Mouse (Mus musculus) lung, adult 2 months (tissue): ENCODE measurements at regions not wholly inside any gene's neighbourhood (a gene's known extent, or its start where the extent isn't known, plus 50 kb on each side); places are given as distances from the start of the nearest gene placed in this dataset.
"Not testable (repeated sequence)": the region's sequence is repeated elsewhere in the genome, so short reads cannot be mapped to it uniquely, and the experiment has no call there.

Experiments used
- DNase-seq: peaks from one replicate; pipeline ENCODE4 v3.0.0; 2022
- H3K4me1 ChIP-seq: fragments of 200-500 bp; 2 replicates; pipeline ENCODE4 v1.6.1; 2011; ENCODE audit warnings: low read length; ENCODE audit not compliant: control insufficient read depth, insufficient read depth
- H3K4me3 ChIP-seq: fragments of 200-500 bp; replicated peaks from 2 replicates; pipeline ENCODE3; 2011; ENCODE audit warnings: low read depth, mild to moderate bottlenecking, control low read depth, low read length; ENCODE audit errors: extremely low read depth
- CTCF ChIP-seq: fragments of 200-500 bp; IDR thresholded peaks from 2 replicates; pipeline ENCODE4 v1.5.1; 2011; ENCODE audit warnings: mild to moderate bottlenecking, low read length, control low read depth; ENCODE audit not compliant: insufficient read depth
- POLR2A ChIP-seq: fragments of 200-500 bp; IDR thresholded peaks from 2 replicates; pipeline ENCODE4 v1.6.1; 2011; ENCODE audit warnings: low read depth, mild to moderate bottlenecking, control low read depth, low read length, borderline replicate concordance; ENCODE audit errors: extremely low read depth
- WGBS: fragments of 180-500 bp; shearing (Covaris S2); methylation state at CpG from one replicate; pipeline ENCODE4 v1.1.7; 2018; 5-methylcytosine and 5-hydroxymethylcytosine counted together

GRCm38 (mm10) chr2:147968671-147969070, 78.1 kb downstream of the Foxa2 start:
- H3K4me3 ChIP-seq: no peak overlapping the region
- TF ChIP-seq CTCF (no peak), POLR2A (no peak)
- peak; percentile 44 for DNase-seq
- 55% methylated on average over 10 of the region's 10 CpGs for WGBS
- H3K4me1 ChIP-seq: no peaks in the 10 kb centered on the region

GRCm38 (mm10) chr2:147967829-147968529, 78.8 kb downstream of the Foxa2 start:
- DNase-seq: no peak
- H3K4me3 ChIP-seq: no peak overlapping the region
- 66% methylated on average over 9 of the region's 9 CpGs for WGBS
- no peak for TF ChIP-seq POLR2A
- TF ChIP-seq CTCF: no peak
- no peaks in the 10 kb centered on the region for H3K4me1 ChIP-seq

GRCm38 (mm10) chr2:147963284-147963683, 83.5 kb downstream of the Foxa2 start:
- WGBS: 79% methylated on average over 1 of the region's 1 CpGs

GRCm38 (mm10) chr2:147961633-147962032, 85.1 kb downstream of the Foxa2 start:
- 43% methylated on average over 6 of the region's 6 CpGs for WGBS
- no peak for DNase-seq
- TF ChIP-seq POLR2A: no peak
- TF ChIP-seq CTCF: no peak

More at GRCm38 (mm10) chr2:147963284-147963683, 83.5 kb downstream of the Foxa2 start:
- not testable (repeated sequence) for H3K4me3 ChIP-seq, H3K4me1 ChIP-seq, DNase-seq

GRCm38 (mm10) chr2:147954183-147954582, 92.6 kb downstream of the Foxa2 start:
- no peak for DNase-seq
- TF ChIP-seq POLR2A (no peak), CTCF (no peak)
- 69% methylated on average over 2 of the region's 2 CpGs for WGBS

More at GRCm38 (mm10) chr2:147961633-147962032, 85.1 kb downstream of the Foxa2 start:
- Histone ChIP-seq H3K4me1 (no peaks in the 10 kb centered on the region), H3K4me3 (no peak overlapping the region)

GRCm38 (mm10) chr2:147951233-147951632, 95.5 kb downstream of the Foxa2 start:
- no peak overlapping the region for H3K4me3 ChIP-seq
- 89% methylated on average over 5 of the region's 5 CpGs for WGBS
- DNase-seq: no peak
- no peaks in the 10 kb centered on the region for H3K4me1 ChIP-seq
- TF ChIP-seq POLR2A (no peak), CTCF (no peak)

More at GRCm38 (mm10) chr2:147954183-147954582, 92.6 kb downstream of the Foxa2 start:
- H3K4me3 ChIP-seq: no peak overlapping the region
- H3K4me1 ChIP-seq: no peaks in the 10 kb centered on the region

- no peak for TF ChIP-seq CTCF
- no peak for TF ChIP-seq POLR2A
- H3K4me3 ChIP-seq: no peak overlapping the region
- no peak for DNase-seq
- 79% methylated on average over 7 of the region's 7 CpGs for WGBS
- H3K4me1 ChIP-seq: peaks cover 3% of the 10 kb centered on the region; the same call in 1 of the 2 replicates
Measured at GRCm38 (mm10) chr2:147944171-147945040, 102.4 kb downstream of the Foxa2 start.

GRCm38 (mm10) chr2:147942591-147942990, 104.2 kb downstream of the Foxa2 start:
- Histone ChIP-seq H3K4me1 (peaks cover 3% of the 10 kb centered on the region; the same call in 1 of the 2 replicates), H3K4me3 (no peak overlapping the region)
- DNase-seq: no peak
- WGBS: 54% methylated on average over 4 of the region's 4 CpGs
- TF ChIP-seq POLR2A: no peak
- no peak for TF ChIP-seq CTCF

- H3K4me1 ChIP-seq: peaks cover 3% of the 10 kb centered on the region; the same call in 1 of the 2 replicates
- DNase-seq: no peak
- no peak overlapping the region for H3K4me3 ChIP-seq
- WGBS: 28% methylated on average over 4 of the region's 4 CpGs
- TF ChIP-seq POLR2A: no peak
- no peak for TF ChIP-seq CTCF
Measured at GRCm38 (mm10) chr2:147941319-147941718, 105.5 kb downstream of the Foxa2 start.

GRCm38 (mm10) chr2:147932494-147932893, 114.3 kb downstream of the Foxa2 start:
- 70% methylated on average over 2 of the region's 2 CpGs for WGBS
- TF ChIP-seq POLR2A (no peak), CTCF (no peak)
- H3K4me1 ChIP-seq: 0 out of 2 replicates have a peak, but pooled peaks cover 5% of the 10 kb centered on the region
- no peak for DNase-seq
- H3K4me3 ChIP-seq: no peak overlapping the region
